Mouse (Mus musculus): ENCODE measurements around the gene Adamts9. TPM values are rescaled to one million over a fixed set of nuclear protein-coding genes. Genes with fewer than 3 reads are reported as not detected.

Adamts9 gene
- polyA plus RNA-seq, 1 experiment = 1.4 TPM

- H3K4me3 ChIP-seq (replicated peaks; ENCODE audit: control insufficient read depth, low read depth, low read length) = no peak overlapping the region
- 77% methylated on average over 6 of the region's 6 CpGs for WGBS
- no peak for TF ChIP-seq POLR2A (IDR thresholded peaks at IDR 0.05; ENCODE audit: borderline replicate concordance, control insufficient read depth, low read depth, low read length)
- no peak for TF ChIP-seq CTCF (IDR thresholded peaks at IDR 0.05; ENCODE audit: control insufficient read depth, insufficient read depth, low read length)
- no peak overlapping the region for H3K27ac ChIP-seq (ENCODE audit: control insufficient read depth, insufficient read depth, low read depth, low read length, poor library complexity)
- no peaks in the 10 kb centered on the region for H3K4me1 ChIP-seq (ENCODE audit: control insufficient read depth, insufficient read depth, low read length)
Measured at GRCm38 (mm10) chr6:92803213-92803612, 140.1 kb downstream of the Adamts9 start.

GRCm38 (mm10) chr6:92802421-92802820 is 140.9 kb downstream of the Adamts9 start:
- Histone ChIP-seq H3K4me3 (replicated peaks; ENCODE audit: control insufficient read depth, low read depth, low read length) (no peak overlapping the region), H3K27ac (ENCODE audit: control insufficient read depth, insufficient read depth, low read depth, low read length, poor library complexity) (no peak overlapping the region), H3K4me1 (ENCODE audit: control insufficient read depth, insufficient read depth, low read length) (no peaks in the 10 kb centered on the region)
- no peak for TF ChIP-seq CTCF (IDR thresholded peaks at IDR 0.05; ENCODE audit: control insufficient read depth, insufficient read depth, low read length)
- no peak for TF ChIP-seq POLR2A (IDR thresholded peaks at IDR 0.05; ENCODE audit: borderline replicate concordance, control insufficient read depth, low read depth, low read length)
- WGBS = 92% methylated on average over 11 of the region's 11 CpGs

DNA sequence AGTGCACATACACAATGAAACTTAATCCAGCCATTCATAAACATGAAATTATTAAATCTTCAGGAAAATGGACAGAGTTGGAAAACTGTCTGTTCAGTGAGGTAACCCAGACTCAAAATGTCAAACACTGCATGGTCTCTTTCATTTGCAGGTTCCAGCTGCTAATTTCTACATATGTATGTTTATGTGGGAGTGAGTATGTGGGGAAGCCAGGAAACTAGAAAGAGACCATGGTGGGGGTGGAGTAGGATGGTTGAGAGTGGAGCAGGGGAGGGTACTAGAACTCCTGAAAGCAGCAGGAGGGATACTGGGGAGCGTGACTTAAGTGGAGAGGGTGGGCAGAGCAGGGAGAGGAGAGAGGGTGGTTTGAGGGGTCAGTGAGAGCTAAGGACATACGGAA is 141.8 kb downstream of the Adamts9 start:
- 78% methylated on average over 2 of the region's 2 CpGs for WGBS
- Histone ChIP-seq H3K4me1 (ENCODE audit: control insufficient read depth, insufficient read depth, low read length) (no peaks in the 10 kb centered on the region), H3K4me3 (replicated peaks; ENCODE audit: control insufficient read depth, low read depth, low read length) (no peak overlapping the region), H3K27ac (ENCODE audit: control insufficient read depth, insufficient read depth, low read depth, low read length, poor library complexity) (no peak overlapping the region)
- no peak for TF ChIP-seq CTCF (IDR thresholded peaks at IDR 0.05; ENCODE audit: control insufficient read depth, insufficient read depth, low read length)
- no peak for TF ChIP-seq POLR2A (IDR thresholded peaks at IDR 0.05; ENCODE audit: borderline replicate concordance, control insufficient read depth, low read depth, low read length)

DNA sequence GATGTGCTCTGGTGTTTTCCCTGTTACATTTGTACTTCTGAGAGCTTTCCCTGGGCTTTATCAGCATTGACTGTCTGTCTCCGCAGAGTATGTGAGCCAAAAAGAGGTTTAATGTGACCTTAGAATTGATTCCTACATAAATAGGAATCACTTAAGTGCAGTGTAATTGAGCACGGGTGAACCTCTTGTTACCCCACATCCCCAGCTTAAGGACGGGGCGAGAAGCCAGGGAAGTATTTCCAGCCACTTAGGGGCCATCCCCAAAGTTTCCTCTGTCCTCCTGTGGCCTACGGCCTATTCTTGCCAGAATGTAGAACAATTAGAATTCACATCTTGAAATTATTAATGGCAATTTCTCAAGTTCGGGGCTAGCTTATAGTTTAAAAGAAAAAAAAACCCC is 149.5 kb downstream of the Adamts9 start:
- TF ChIP-seq POLR2A (IDR thresholded peaks at IDR 0.05; ENCODE audit: borderline replicate concordance, control insufficient read depth, low read depth, low read length) (no peak), CTCF (IDR thresholded peaks at IDR 0.05; ENCODE audit: control insufficient read depth, insufficient read depth, low read length) (no peak)
- Histone ChIP-seq H3K4me1 (ENCODE audit: control insufficient read depth, insufficient read depth, low read length) (no peaks in the 10 kb centered on the region), H3K27ac (ENCODE audit: control insufficient read depth, insufficient read depth, low read depth, low read length, poor library complexity) (no peak overlapping the region), H3K4me3 (replicated peaks; ENCODE audit: control insufficient read depth, low read depth, low read length) (no peak overlapping the region)
- 74% methylated on average over 6 of the region's 6 CpGs for WGBS

- Histone ChIP-seq H3K4me1 (ENCODE audit: control insufficient read depth, insufficient read depth, low read length) (no peaks in the 10 kb centered on the region), H3K4me3 (replicated peaks; ENCODE audit: control insufficient read depth, low read depth, low read length) (no peak overlapping the region), H3K27ac (ENCODE audit: control insufficient read depth, insufficient read depth, low read depth, low read length, poor library complexity) (no peak overlapping the region)
- 8% methylated on average over 12 of the region's 12 CpGs for WGBS
- TF ChIP-seq CTCF (IDR thresholded peaks at IDR 0.05; ENCODE audit: control insufficient read depth, insufficient read depth, low read length) (peak; percentile 48), POLR2A (IDR thresholded peaks at IDR 0.05; ENCODE audit: borderline replicate concordance, control insufficient read depth, low read depth, low read length) (no peak)
Measured at GRCm38 (mm10) chr6:92787376-92787712, 155.9 kb downstream of the Adamts9 start.

GRCm38 (mm10) chr6:92786701-92787375 is 156.5 kb downstream of the Adamts9 start:
- no peak for TF ChIP-seq POLR2A (IDR thresholded peaks at IDR 0.05; ENCODE audit: borderline replicate concordance, control insufficient read depth, low read depth, low read length)
- TF ChIP-seq CTCF (IDR thresholded peaks at IDR 0.05; ENCODE audit: control insufficient read depth, insufficient read depth, low read length) = no peak
- H3K4me1 ChIP-seq (ENCODE audit: control insufficient read depth, insufficient read depth, low read length) = no peaks in the 10 kb centered on the region
- H3K27ac ChIP-seq (ENCODE audit: control insufficient read depth, insufficient read depth, low read depth, low read length, poor library complexity) = no peak overlapping the region
- 12% methylated on average over 20 of the region's 20 CpGs for WGBS
- H3K4me3 ChIP-seq (replicated peaks; ENCODE audit: control insufficient read depth, low read depth, low read length) = no peak overlapping the region

DNA sequence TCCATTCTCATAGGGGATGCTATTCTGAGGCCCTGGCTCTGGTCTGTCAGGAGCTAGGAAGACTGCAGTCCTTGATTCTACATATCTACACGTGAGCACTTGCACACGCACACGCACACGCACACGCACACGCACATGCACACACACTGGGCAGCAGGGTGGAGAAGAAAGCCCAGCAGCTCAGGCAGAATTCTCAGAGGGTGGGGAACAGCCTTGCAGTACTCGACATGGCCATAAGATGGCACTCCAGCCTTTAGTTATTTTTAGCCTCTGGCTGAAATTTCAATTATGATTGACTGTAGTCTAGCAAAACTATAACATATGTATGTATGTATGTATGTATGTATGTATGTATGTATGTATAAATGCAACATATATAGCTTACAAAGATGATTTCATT is 158.5 kb downstream of the Adamts9 start:
- no peak for TF ChIP-seq POLR2A (IDR thresholded peaks at IDR 0.05; ENCODE audit: borderline replicate concordance, control insufficient read depth, low read depth, low read length)
- TF ChIP-seq CTCF (IDR thresholded peaks at IDR 0.05; ENCODE audit: control insufficient read depth, insufficient read depth, low read length) = peak; percentile 30
- WGBS = 6% methylated on average over 7 of the region's 7 CpGs
- H3K4me1 ChIP-seq (ENCODE audit: control insufficient read depth, insufficient read depth, low read length) = no peaks in the 10 kb centered on the region
- H3K27ac ChIP-seq (ENCODE audit: control insufficient read depth, insufficient read depth, low read depth, low read length, poor library complexity) = no peak overlapping the region
- H3K4me3 ChIP-seq (replicated peaks; ENCODE audit: control insufficient read depth, low read depth, low read length) = no peak overlapping the region

GRCm38 (mm10) chr6:92781446-92781845 is 161.8 kb downstream of the Adamts9 start:
- WGBS = 79% methylated on average over 6 of the region's 6 CpGs
- Histone ChIP-seq H3K4me1 (ENCODE audit: control insufficient read depth, insufficient read depth, low read length) (no peaks in the 10 kb centered on the region), H3K4me3 (replicated peaks; ENCODE audit: control insufficient read depth, low read depth, low read length) (no peak overlapping the region), H3K27ac (ENCODE audit: control insufficient read depth, insufficient read depth, low read depth, low read length, poor library complexity) (no peak overlapping the region)
- TF ChIP-seq POLR2A (IDR thresholded peaks at IDR 0.05; ENCODE audit: borderline replicate concordance, control insufficient read depth, low read depth, low read length) = no peak
- TF ChIP-seq CTCF (IDR thresholded peaks at IDR 0.05; ENCODE audit: control insufficient read depth, insufficient read depth, low read length) = no peak

DNA sequence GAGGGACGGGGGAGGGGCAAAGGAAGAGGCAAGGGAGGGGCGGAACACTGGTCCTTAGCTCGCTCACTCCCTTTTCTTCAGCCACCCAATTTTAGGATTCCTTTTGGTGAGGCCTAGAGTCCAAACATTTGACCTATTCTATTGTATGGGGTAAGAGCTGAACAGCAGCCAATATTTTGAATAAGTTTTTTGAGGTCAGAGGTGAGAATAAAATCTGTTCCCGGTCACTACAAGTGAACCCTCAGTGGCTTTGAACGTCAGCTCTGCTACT is 163.4 kb downstream of the Adamts9 start:
- no peak overlapping the region for H3K4me3 ChIP-seq (replicated peaks; ENCODE audit: control insufficient read depth, low read depth, low read length)
- no peak overlapping the region for H3K27ac ChIP-seq (ENCODE audit: control insufficient read depth, insufficient read depth, low read depth, low read length, poor library complexity)
- WGBS = 52% methylated on average over 5 of the region's 5 CpGs
- no peak for TF ChIP-seq CTCF (IDR thresholded peaks at IDR 0.05; ENCODE audit: control insufficient read depth, insufficient read depth, low read length)
- no peak for TF ChIP-seq POLR2A (IDR thresholded peaks at IDR 0.05; ENCODE audit: borderline replicate concordance, control insufficient read depth, low read depth, low read length)
- no peaks in the 10 kb centered on the region for H3K4me1 ChIP-seq (ENCODE audit: control insufficient read depth, insufficient read depth, low read length)
